ENCODE assay signal across 8 mouse cellular contexts in genomic region chr14:37033241-37033640, GRCm38 (mm10). TPM values are rescaled to one million over a fixed set of nuclear protein-coding genes. Genes with fewer than 3 reads are reported as not detected.
DNase-seq lines count a peak whose midpoint lies in the region; ATAC-seq lines count a peak whose summit lies in the region.

No protein-coding gene starts in this region.

- H3K4me3 ChIP-seq in limb, embryonic 13.5 days = no peak overlapping the region

- no peaks in the 10 kb centered on the region for H3K27me3 ChIP-seq in limb, embryonic 13.5 days

- peak; percentile 63 to 70 for DNase-seq in B cell, adult 2 months
- DNase-seq in adipocyte (ENCODE audit: low spot score) = peak; percentile 85
- peak; percentile 13 to 36 for DNase-seq in gastrocnemius, adult 8-10 months (ENCODE audit: low spot score in 2 of 2)
- peak; percentile 82 for DNase-seq in kidney, adult 9 months
- DNase-seq in neural tube, embryonic 10.5 days (ENCODE audit: extremely low spot score, low spot score) = peak; percentile 70
- peak; percentile 46 for DNase-seq in testis, postnatal 14 days (ENCODE audit: low spot score)

- no peaks in the 10 kb centered on the region for H3K36me3 ChIP-seq in limb, embryonic 13.5 days

- no peaks in the 10 kb centered on the region for H3K4me1 ChIP-seq in limb, embryonic 13.5 days

- no peak overlapping the region for H3K9ac ChIP-seq in limb, embryonic 13.5 days

- H3K9me3 ChIP-seq in limb, embryonic 13.5 days = no peaks in the 10 kb centered on the region

- 19% methylated on average over 7 of the region's 7 CpGs for WGBS in limb, embryonic 13.5 days

- H3K27ac ChIP-seq in limb, embryonic 13.5 days = no peak overlapping the region

- H3K4me2 ChIP-seq in limb, embryonic 13.5 days (replicated peaks) = no peak overlapping the region

- ATAC-seq in common myeloid progenitor, adult 5-6 weeks (replicated peaks; ENCODE audit: low read depth, poor library complexity, severe bottlenecking) = peak; percentile 97
- ATAC-seq in limb, embryonic 13.5 days (ENCODE audit: low FRiP score, low read depth) = 0 out of 2 replicates have a peak, but pooled peaks have one; percentile 40

RNA-seq across cellular contexts. Expression of gene Rgr, which starts 15.5 kb away (rescaled TPM):
- not detected in 2 replicates for total RNA-seq in common myeloid progenitor, adult 5-6 weeks (2017)
- not detected for total RNA-seq in gastrocnemius, adult 8-10 months (2022)
- 0.15 TPM in 1 of 2 replicates, not detected in the other for polyA plus RNA-seq in limb, embryonic 13.5 days (2015; fragmentation: Nextera tagmentation; extraction: Ambion mirVana)

RNA-seq across cellular contexts. Expression of gene Lrit1, which starts 21.4 kb away (rescaled TPM):
- not detected in 2 replicates for total RNA-seq in common myeloid progenitor, adult 5-6 weeks (2017)
- not detected for total RNA-seq in gastrocnemius, adult 8-10 months (2022)
- polyA plus RNA-seq in limb, embryonic 13.5 days (2015; fragmentation: Nextera tagmentation; extraction: Ambion mirVana) = not detected in 2 replicates

RNA-seq across cellular contexts. Expression of gene Lrit2, which starts 34.5 kb away (rescaled TPM):
- total RNA-seq in common myeloid progenitor, adult 5-6 weeks (2017) = not detected in 2 replicates
- not detected for total RNA-seq in gastrocnemius, adult 8-10 months (2022)
- polyA plus RNA-seq in limb, embryonic 13.5 days (2015; fragmentation: Nextera tagmentation; extraction: Ambion mirVana) = not detected in 2 replicates

Comparison
In these comparisons a context has a peak if more than half of its experiments do, and no peak if none do; other contexts are left out.
1. DNase-seq: peak in every context shown above with its lines; median percentile 85 in adipocyte; 82 in kidney, adult 9 months; 70 in neural tube, embryonic 10.5 days; 66 in B cell, adult 2 months; 46 in testis, postnatal 14 days; 24 in gastrocnemius, adult 8-10 months.